Mouse (Mus musculus) olfactory bulb, adult 2 months (tissue): ENCODE results near the gene Rexo1.

Experiments
- CTCF ChIP-seq: fragments of 200-500 bp; IDR thresholded peaks from 2 replicates; pipeline ENCODE4 v1.5.1; 2012; ENCODE audit warnings: low read depth, mild to moderate bottlenecking, low read length, moderate library complexity; ENCODE audit not compliant: insufficient read depth
- POLR2A ChIP-seq: fragments of 200-500 bp; IDR thresholded peaks from 2 replicates; pipeline ENCODE4 v1.6.1; 2012; ENCODE audit warnings: mild to moderate bottlenecking, low read depth, low read length, moderate library complexity; ENCODE audit not compliant: insufficient read depth

GRCm38 (mm10) chr10:80573944-80574343 is 12.6 kb upstream of the Rexo1 start:
- 0 out of 2 replicates have a peak, but pooled peaks have one; percentile 23 for TF ChIP-seq POLR2A
- TF ChIP-seq CTCF = no peak
